8 mouse cellular contexts compared by ENCODE assay signal in genomic region chr1:167598255-167599081, GRCm38 (mm10). TPM values are rescaled to one million over a fixed set of nuclear protein-coding genes. Genes with fewer than 3 reads are reported as not detected.
A peak's percentile ranks its signal among the peaks of the same experiment; 100 is the strongest.
DNase-seq lines count a peak whose midpoint lies in the region; ATAC-seq and TF ChIP-seq lines count a peak whose summit lies in the region.

TSS of gene Rxrg (plus strand) at chr1:167598384.

- H3K27me3 ChIP-seq in kidney, adult 2 months (replicated peaks; ENCODE audit: control insufficient read depth, insufficient read depth, low read length), result no peaks in the 10 kb centered on the region
- H3K27me3 ChIP-seq in limb, embryonic 14.5 days (ENCODE audit: control insufficient read depth, insufficient read depth, low read length), result peaks cover 13% of the 10 kb centered on the region
- H3K27me3 ChIP-seq in midbrain, embryonic 13.5 days, result peaks cover 55% of the 10 kb centered on the region
- no peaks in the 10 kb centered on the region for H3K27me3 ChIP-seq in testis, adult 2 months (ENCODE audit: control insufficient read depth, insufficient read depth, low read length)

- TF ChIP-seq POLR2A in embryonic fibroblast, embryonic 13.5 days (IDR thresholded peaks at IDR 0.05; ENCODE audit: low read depth, low read length), result no peak
- no peak for TF ChIP-seq POLR2A in kidney, adult 2 months (IDR thresholded peaks at IDR 0.05; ENCODE audit: low read depth, low read length)
- TF ChIP-seq POLR2A in limb, embryonic 14.5 days (IDR thresholded peaks at IDR 0.05; ENCODE audit: borderline replicate concordance, extremely low read depth, insufficient read depth, insufficient read length), result no peak
- TF ChIP-seq POLR2A in testis, adult 2 months (IDR thresholded peaks at IDR 0.05; ENCODE audit: control insufficient read depth, low read depth, low read length), result no peak

- H3K4me3 ChIP-seq in embryonic fibroblast, embryonic 13.5 days (ENCODE audit: insufficient read depth, low read length), result peak within 1 kb of the TSS; percentile 5
- peak within 1 kb of the TSS; percentile 30; the same call in 1 of the 2 replicates for H3K4me3 ChIP-seq in kidney, adult 2 months (ENCODE audit: insufficient read depth, low read depth, low read length)
- peak within 1 kb of the TSS; percentile 41 for H3K4me3 ChIP-seq in limb, embryonic 14.5 days (replicated peaks; ENCODE audit: low read length)
- peak within 1 kb of the TSS; percentile 47 for H3K4me3 ChIP-seq in midbrain, embryonic 13.5 days (replicated peaks)
- H3K4me3 ChIP-seq in testis, adult 2 months (ENCODE audit: control insufficient read depth, low read depth, low read length), result peak within 1 kb of the TSS; percentile 0; the same call in 1 of the 2 replicates

- H3K4me1 ChIP-seq in embryonic fibroblast, embryonic 13.5 days (ENCODE audit: control insufficient read depth, insufficient read depth, low read length), result no peaks in the 10 kb centered on the region
- peaks cover 3% of the 10 kb centered on the region; the same call in 1 of the 2 replicates for H3K4me1 ChIP-seq in kidney, adult 2 months (ENCODE audit: control insufficient read depth, insufficient read depth, low read length)
- peaks cover 8% of the 10 kb centered on the region; the same call in 1 of the 2 replicates for H3K4me1 ChIP-seq in limb, embryonic 14.5 days (ENCODE audit: control insufficient read depth, insufficient read depth, low read length)
- H3K4me1 ChIP-seq in midbrain, embryonic 13.5 days (replicated peaks), result peaks cover 23% of the 10 kb centered on the region
- no peaks in the 10 kb centered on the region; the same call in 1 of the 2 replicates for H3K4me1 ChIP-seq in testis, adult 2 months (ENCODE audit: control insufficient read depth, insufficient read depth, low read length)

- no peaks in the 10 kb centered on the region for H3K36me3 ChIP-seq in kidney, adult 2 months (ENCODE audit: control insufficient read depth, insufficient read depth, low read length)
- H3K36me3 ChIP-seq in limb, embryonic 14.5 days (ENCODE audit: control insufficient read depth, insufficient read depth, low read length), result no peaks in the 10 kb centered on the region
- no peaks in the 10 kb centered on the region for H3K36me3 ChIP-seq in midbrain, embryonic 13.5 days
- H3K36me3 ChIP-seq in testis, adult 2 months (ENCODE audit: control insufficient read depth, insufficient read depth, low read length), result no peaks in the 10 kb centered on the region

- H3K9me3 ChIP-seq in limb, embryonic 14.5 days (ENCODE audit: control insufficient read depth, low read length), result no peaks in the 10 kb centered on the region
- no peaks in the 10 kb centered on the region for H3K9me3 ChIP-seq in midbrain, embryonic 13.5 days

- peak within 1 kb of the TSS; percentile 79 for H3K4me2 ChIP-seq in limb, embryonic 14.5 days (replicated peaks; ENCODE audit: low read depth, low read length, severe bottlenecking)
- H3K4me2 ChIP-seq in midbrain, embryonic 13.5 days (replicated peaks), result peak within 1 kb of the TSS; percentile 79

- TF ChIP-seq CTCF in embryonic fibroblast, embryonic 13.5 days (IDR thresholded peaks at IDR 0.05; ENCODE audit: borderline replicate concordance, insufficient read depth, low read length), result no peak
- TF ChIP-seq CTCF in kidney, adult 2 months (conservative IDR thresholded peaks at IDR 0.05; ENCODE audit: insufficient read depth, insufficient read length, low read depth, low read length), result no peak
- TF ChIP-seq CTCF in testis, adult 2 months (IDR thresholded peaks at IDR 0.05; ENCODE audit: control insufficient read depth, insufficient read depth, insufficient replicate concordance, low read depth, low read length), result no peak

- H3K9ac ChIP-seq in limb, embryonic 14.5 days (ENCODE audit: low read depth, low read length, severe bottlenecking), result peak within 1 kb of the TSS; percentile 48
- H3K9ac ChIP-seq in midbrain, embryonic 13.5 days (replicated peaks), result peak within 1 kb of the TSS; percentile 59

- no peak for DNase-seq in cerebellum, adult 8-10 months
- DNase-seq in heart, adult 9 months (ENCODE audit: low spot score in 2 of 2), result peak; percentile 14 to 21
- DNase-seq in kidney, adult 2 months, result peak; percentile 32
- DNase-seq in limb, embryonic 14.5 days (ENCODE audit: low spot score), result peak; percentile 84

- peak; percentile 24; the same call in 1 of the 2 replicates for ATAC-seq in cerebellum, adult (ENCODE audit: insufficient number of reproducible peaks, low FRiP score, low TSS enrichment)
- ATAC-seq in limb, embryonic 14.5 days (ENCODE audit: low FRiP score, low read depth), result peak; percentile 86
- peak; percentile 90 for ATAC-seq in midbrain, embryonic 13.5 days

- WGBS in kidney, adult 2 months, result 2% methylated on average over 40 of the region's 40 CpGs
- 1% methylated on average over 40 of the region's 40 CpGs for WGBS in limb, embryonic 14.5 days
- WGBS in midbrain, embryonic 13.5 days, result under 1% methylated on average over 40 of the region's 40 CpGs

- H3K27ac ChIP-seq in embryonic fibroblast, embryonic 13.5 days (ENCODE audit: insufficient read depth, low read length), result no peak within 1 kb of the TSS
- H3K27ac ChIP-seq in kidney, adult 2 months (ENCODE audit: insufficient read depth, low read depth, low read length), result no peak within 1 kb of the TSS
- no peak within 1 kb of the TSS for H3K27ac ChIP-seq in limb, embryonic 14.5 days (replicated peaks; ENCODE audit: low read depth, low read length)
- peak within 1 kb of the TSS; percentile 32; the same call in 1 of the 2 replicates for H3K27ac ChIP-seq in midbrain, embryonic 13.5 days
- H3K27ac ChIP-seq in testis, adult 2 months (ENCODE audit: control insufficient read depth, insufficient read depth, low read depth, low read length), result no peak within 1 kb of the TSS

RNA-seq across cellular contexts. Expression of gene Rxrg, which starts in this region (rescaled TPM):
- not detected in 2 replicates for polyA plus RNA-seq in embryonic fibroblast, embryonic 13.5 days (2011; ENCODE audit: insufficient read length, low read depth, missing spikeins)
- 2.3 and 3.5 TPM in 2 replicates for polyA plus RNA-seq in kidney, adult 2 months (2012; rRNA removed)
- polyA plus RNA-seq in limb, embryonic 14.5 days (2012; rRNA removed), result 16.9 and 17.9 TPM in 2 replicates
- 21.1 and 24.4 TPM in 2 replicates for polyA plus RNA-seq in limb, embryonic 14.5 days (2014; fragmentation: Nextera tagmentation; extraction: Ambion mirVana)
- 4.1 and 4.8 TPM in 2 replicates for polyA plus RNA-seq in midbrain, embryonic 13.5 days (2015; fragmentation: Nextera tagmentation; extraction: Ambion mirVana)
- 1.2 and 1.8 TPM in 2 replicates for polyA plus RNA-seq in testis, adult 2 months (2012; rRNA removed)

Comparison
In these comparisons a context has a peak if more than half of its experiments do, and no peak if none do; other contexts are left out.
1. ATAC-seq: peak in every context shown above with its lines; median percentile 90 in midbrain, embryonic 13.5 days; 86 in limb, embryonic 14.5 days; 24 in cerebellum, adult.